Mouse (Mus musculus) embryo, embryonic 10 days (tissue): ENCODE data around the gene Megf11.

Experiments
- DNase-seq: peaks from one replicate; pipeline ENCODE4 v3.0.0-alpha.2; 2015; ENCODE audit warnings: low spot score

Megf11 gene

GRCm38 (mm10) chr9:64758052-64758451 is 372.6 kb downstream of the Megf11 start:
- no peak for DNase-seq
